Mouse (Mus musculus) lung, adult 2 months (tissue): ENCODE data around the gene Pmf1.

ENCODE experiments used
- CTCF ChIP-seq: fragments of 200-500 bp; IDR thresholded peaks from 2 replicates; pipeline ENCODE4 v1.5.1; 2011; ENCODE audit warnings: mild to moderate bottlenecking, low read length, control low read depth; ENCODE audit not compliant: insufficient read depth
- POLR2A ChIP-seq: fragments of 200-500 bp; IDR thresholded peaks from 2 replicates; pipeline ENCODE4 v1.6.1; 2011; ENCODE audit warnings: low read depth, mild to moderate bottlenecking, control low read depth, low read length, borderline replicate concordance; ENCODE audit errors: extremely low read depth

- TF ChIP-seq CTCF (no peak), POLR2A (no peak)
Measured at GRCm38 (mm10) chr3:88352907-88353306, 57.2 kb downstream of the Pmf1 start.
